Mouse (Mus musculus) spleen, embryonic (tissue): ENCODE results near the gene Pmel.

Experiments
- CTCF ChIA-PET: fragments of 350-600 bp; sonication (Branson Sonifier 250); formaldehyde crosslinking; loops from one replicate; lab custom pipeline; 2022; lab: Charles Lee

The Pmel gene

GRCm38 (mm10) chr10:128703895-128704294 lies at the start of gene Pmel:
Gene Pmel (plus strand): TSS chr10:128704195.
- CTCF ChIA-PET, result no interaction called here

DNA sequence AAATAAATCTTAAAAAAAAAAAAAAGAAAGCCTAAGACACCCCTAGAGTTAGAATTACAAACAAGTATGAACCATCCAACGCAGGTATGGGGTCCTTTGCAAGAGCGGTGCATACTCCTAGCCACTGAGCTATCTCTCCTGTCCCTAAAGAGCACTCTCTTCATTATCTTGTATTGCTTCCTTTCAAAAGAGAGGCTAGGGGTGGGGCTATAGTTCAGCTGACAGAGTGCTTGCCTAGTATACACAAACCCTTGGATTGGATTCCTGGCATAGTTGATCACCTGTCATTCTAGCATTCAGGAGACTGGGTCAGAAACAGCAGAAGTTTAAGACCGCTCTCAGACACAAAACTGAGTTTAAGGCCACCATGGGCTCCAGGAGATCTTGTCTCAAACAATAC lies 48.7 kb upstream of the Pmel start:
- CTCF ChIA-PET, result no interaction called here

DNA sequence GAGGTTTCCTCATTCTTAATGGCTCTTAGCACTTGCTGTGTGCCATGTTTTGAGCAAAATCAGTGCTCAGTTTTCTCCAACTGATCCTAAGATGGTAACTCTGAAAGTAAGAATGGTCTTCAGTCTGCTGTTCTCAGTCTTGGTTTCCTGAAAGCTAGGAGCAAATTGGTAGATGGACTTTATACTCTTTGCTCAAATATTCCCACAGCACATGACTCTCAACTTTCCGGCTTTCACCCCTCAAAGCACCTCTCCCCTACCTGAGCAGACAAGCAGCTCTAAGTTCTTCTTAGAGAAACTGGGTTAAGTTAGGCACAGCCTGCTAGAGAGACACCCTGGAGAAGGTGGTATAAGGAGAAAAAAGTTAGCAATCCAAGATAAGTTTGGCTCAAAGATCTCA lies 47.3 kb upstream of the Pmel start:
- CTCF ChIA-PET, result interaction anchor here (0.6 to 0.8 kb wide), 2 partner anchors 125 to 1146 kb away, joined by 3 to 6 read pairs; no protein-coding TSS in a partner anchor

DNA sequence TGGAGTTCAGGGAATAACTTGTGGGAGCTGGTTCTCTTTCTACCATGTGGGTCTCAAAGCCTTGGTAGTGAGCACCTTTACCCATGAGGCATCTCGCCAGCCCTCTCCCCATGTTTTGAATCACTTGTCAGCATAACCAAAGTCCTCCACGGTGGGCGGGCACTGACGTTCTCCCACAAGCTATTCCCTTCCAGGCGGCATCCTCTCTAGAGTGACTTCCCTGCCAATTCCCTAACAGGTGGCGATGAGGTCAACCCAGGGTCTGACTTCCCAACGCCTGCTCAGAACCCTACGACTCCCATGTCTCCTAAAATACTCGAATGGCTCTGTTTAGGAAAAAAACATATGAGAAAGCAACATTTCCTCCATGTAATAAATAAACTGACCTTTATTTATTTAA lies 46.2 kb upstream of the Pmel start:
- CTCF ChIA-PET, result no interaction called here

DNA sequence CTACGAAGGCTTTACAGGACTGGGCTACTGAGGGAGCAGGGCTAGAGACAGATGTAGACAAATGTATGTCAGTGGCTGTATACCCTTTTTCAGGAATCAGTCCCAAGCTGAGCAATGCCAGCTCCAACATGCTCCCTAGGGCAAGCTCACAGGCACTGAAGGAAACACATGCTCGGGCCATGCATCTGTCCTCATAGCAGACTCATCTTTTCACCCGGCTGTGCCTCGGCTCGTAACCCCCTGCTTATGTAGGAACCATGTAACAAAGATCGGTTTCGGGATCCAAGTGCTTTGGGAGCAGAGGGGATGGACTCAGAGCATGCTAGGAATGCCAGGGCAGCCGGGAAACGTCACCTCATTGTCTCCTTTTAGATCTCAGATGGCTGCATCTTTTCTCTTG lies 44.5 kb upstream of the Pmel start:
- CTCF ChIA-PET, result interaction anchor here (0.6 kb wide), 1 partner anchor 1639 kb away, joined by 3 read pairs; no protein-coding TSS in a partner anchor

DNA sequence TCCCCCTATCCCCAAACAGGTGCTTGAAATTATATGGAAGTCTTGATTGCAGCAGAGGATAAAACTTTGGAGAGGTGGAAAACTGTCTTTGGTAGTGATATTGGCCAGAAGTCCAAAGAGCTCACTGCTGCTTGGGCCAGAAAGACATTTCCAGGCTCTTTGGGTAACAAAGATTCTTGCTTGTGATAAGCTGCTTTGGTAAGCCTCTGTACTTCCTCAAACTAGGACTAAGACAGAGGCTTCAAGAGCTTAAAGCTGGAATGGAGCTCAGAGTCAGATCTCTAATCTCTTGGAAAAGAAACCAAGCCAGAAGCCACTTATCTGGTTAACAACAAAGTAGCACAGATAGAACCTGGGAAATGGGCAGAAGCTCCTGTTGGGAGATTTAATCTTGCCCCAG lies 41.5 kb upstream of the Pmel start:
- CTCF ChIA-PET, result interaction anchor here (1.0 kb wide), 1 partner anchor 17 kb away, joined by 3 read pairs; no protein-coding TSS in a partner anchor

- CTCF ChIA-PET, result interaction anchor here (0.5 to 1.0 kb wide), 2 partner anchors 16 to 117 kb away, joined by 3 to 6 read pairs; partner anchors contain the start of gene Zc3h10
Measured at GRCm38 (mm10) chr10:128663441-128664220, 40.4 kb upstream of the Pmel start.

GRCm38 (mm10) chr10:128664808-128665207 lies 39.2 kb upstream of the Pmel start:
- CTCF ChIA-PET, result interaction anchor here (0.7 kb wide), 1 partner anchor 1329 kb away, joined by 3 read pairs; no protein-coding TSS in a partner anchor

GRCm38 (mm10) chr10:128665307-128665706 lies 38.7 kb upstream of the Pmel start:
- CTCF ChIA-PET, result interaction anchor here (0.7 kb wide), 1 partner anchor 1329 kb away, joined by 3 read pairs; no protein-coding TSS in a partner anchor

DNA sequence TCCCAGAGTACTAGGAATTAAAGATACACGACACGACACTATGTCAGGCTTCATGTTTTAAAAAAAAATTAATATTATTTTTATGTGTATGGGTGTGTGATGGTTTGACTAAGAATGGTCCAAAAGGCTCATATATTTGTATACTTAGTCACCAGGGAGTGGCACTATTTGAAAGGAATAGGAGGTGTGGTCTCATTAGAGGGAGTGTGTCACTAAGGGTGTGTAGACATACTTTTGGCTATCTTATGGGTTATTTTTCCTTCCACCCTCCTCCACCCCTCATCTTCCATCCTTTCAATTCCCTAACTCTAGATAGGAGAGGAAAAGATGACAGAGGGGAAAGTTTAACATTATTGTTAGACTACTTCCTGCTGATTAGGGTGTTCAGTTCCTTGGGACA lies 38.2 kb upstream of the Pmel start:
- CTCF ChIA-PET, result no interaction called here

- CTCF ChIA-PET, result interaction anchor here (0.6 kb wide), 1 partner anchor 157 kb away, joined by 5 read pairs; no protein-coding TSS in a partner anchor
Measured at GRCm38 (mm10) chr10:128668790-128669672, 35.0 kb upstream of the Pmel start.

- CTCF ChIA-PET, result no interaction called here
Measured at GRCm38 (mm10) chr10:128671148-128671547, 32.8 kb upstream of the Pmel start.

DNA sequence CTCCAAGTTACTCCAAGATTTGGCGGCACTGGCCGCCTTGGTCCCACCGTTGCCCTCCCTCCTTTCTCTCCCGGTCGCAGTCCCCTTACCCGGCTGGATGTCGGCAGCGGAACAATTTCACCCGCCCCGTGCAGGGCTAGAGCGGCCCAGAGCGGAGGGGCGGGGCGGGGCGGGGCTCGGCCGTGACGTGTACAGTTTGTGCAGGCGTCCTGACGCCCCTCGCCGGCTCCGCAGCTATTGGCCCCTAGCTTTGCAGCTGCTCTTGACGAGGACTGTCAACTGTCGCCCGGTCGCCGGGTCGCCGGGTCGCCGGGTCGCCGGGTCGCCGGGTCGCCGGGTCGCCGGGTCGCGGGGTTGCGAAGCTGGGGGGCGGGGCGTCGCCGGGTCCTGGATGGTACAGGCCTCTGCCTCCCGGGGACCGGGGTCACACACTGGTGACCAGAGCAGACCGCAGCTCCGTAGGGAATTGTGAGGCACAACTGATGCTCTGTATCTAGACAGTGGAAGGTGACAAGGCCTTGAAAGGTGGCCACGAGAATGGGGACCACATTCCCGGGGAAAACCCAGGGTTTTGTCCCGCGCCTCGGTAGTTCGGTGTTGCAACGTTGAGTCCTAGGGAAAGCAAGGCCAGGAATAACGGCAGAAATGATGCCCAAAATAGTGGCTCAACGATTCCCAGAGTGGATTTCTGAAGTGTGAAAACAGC lies 30.1 kb upstream of the Pmel start, which contains the start of gene Suox:
Suox (minus strand) TSS at position 311 of the 706 bp plus-strand sequence.
- CTCF ChIA-PET, result no interaction called here

- CTCF ChIA-PET, result no interaction called here
Measured at GRCm38 (mm10) chr10:128674469-128675008, 29.5 kb upstream of the Pmel start.

GRCm38 (mm10) chr10:128695411-128695991 lies 8.5 kb upstream of the Pmel start:
- CTCF ChIA-PET, result interaction anchor here (0.7 kb wide), 1 partner anchor 48 kb away, joined by 3 read pairs; no protein-coding TSS in a partner anchor

GRCm38 (mm10) chr10:128695992-128696807 lies 7.8 kb upstream of the Pmel start, which contains the start of gene Rab5b:
Gene Rab5b (minus strand): TSS chr10:128696264.
- CTCF ChIA-PET, result interaction anchor here (0.6 to 0.7 kb wide), 2 partner anchors 33 to 49 kb away, joined by 3 to 10 read pairs; no protein-coding TSS in a partner anchor

- CTCF ChIA-PET, result interaction anchor here (0.6 kb wide), 1 partner anchor 14 kb away, joined by 3 read pairs; no protein-coding TSS in a partner anchor
Measured at GRCm38 (mm10) chr10:128697072-128697725, 6.8 kb upstream of the Pmel start.

GRCm38 (mm10) chr10:128699006-128699405 lies 5.0 kb upstream of the Pmel start:
- CTCF ChIA-PET, result no interaction called here

DNA sequence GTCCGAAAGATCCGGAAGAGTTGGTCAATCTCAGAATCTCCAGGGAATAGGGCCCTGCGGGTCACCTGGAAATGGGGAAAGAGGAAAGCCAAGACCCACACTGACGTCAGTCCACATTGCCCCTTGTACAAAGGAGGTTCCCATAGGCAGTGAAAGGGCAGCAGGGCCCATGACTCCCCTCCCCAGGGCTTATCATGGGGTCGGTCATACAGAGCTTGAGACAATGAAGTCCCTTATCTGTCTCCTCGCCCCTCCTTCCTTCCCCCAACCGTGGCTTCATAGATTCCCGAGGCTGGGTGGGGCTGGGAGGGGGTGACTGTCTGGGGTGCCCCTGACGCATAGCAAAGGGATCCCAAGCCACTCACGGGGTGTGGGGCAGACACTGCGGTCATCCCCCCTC lies 4.4 kb upstream of the Pmel start:
- CTCF ChIA-PET, result no interaction called here
